Mouse (Mus musculus): ENCODE measurements at regions not wholly inside any gene's neighbourhood (a gene's known extent, or its start where the extent isn't known, plus 50 kb on each side); places are given as distances from the start of the nearest gene placed in this dataset.
A peak's percentile ranks its signal among the peaks of the same experiment; 100 is the strongest.

DNA sequence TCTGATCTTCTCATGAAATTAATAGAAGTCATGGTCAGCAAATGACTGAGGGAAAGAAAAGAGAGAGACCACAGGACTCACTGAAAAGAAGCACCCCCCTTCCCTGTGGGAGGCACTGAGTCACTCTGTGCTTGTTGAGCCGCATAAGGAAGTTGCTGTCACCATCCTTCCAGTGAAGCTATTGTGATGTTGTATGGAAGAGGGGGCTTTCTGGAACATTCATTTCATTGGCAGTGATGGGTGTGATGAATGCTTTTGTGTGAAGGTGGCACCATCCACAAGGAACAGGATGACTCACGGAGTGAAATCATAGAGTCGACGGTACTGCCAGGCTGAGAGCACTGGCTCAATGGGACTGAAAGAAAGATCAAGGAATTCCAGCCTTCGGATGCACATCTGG, 323.5 kb upstream of the Adamts9 start:
- DNase-seq (ENCODE audit: low spot score in 2 of 2), result no peak

DNA sequence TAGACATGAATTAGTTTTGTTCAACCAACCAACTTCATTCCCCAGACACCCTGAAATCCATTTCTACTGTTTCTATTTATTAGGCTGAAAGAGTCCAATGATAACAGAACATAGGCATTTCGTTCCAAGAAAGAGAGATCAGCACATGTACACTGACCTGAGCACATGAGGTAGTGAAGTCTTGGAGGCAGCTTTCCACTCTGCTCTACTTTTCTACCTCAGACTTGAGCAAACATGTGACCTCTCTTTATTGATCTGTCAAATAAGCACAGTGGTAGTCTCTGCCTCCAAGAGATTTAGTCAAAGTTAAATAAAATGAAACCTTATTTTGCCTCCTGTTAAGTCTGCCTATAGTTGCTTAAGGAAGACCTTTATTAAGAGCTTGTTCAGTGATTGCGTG, 321.9 kb upstream of the Adamts9 start:
- no peak for DNase-seq (ENCODE audit: low spot score in 2 of 2)

DNA sequence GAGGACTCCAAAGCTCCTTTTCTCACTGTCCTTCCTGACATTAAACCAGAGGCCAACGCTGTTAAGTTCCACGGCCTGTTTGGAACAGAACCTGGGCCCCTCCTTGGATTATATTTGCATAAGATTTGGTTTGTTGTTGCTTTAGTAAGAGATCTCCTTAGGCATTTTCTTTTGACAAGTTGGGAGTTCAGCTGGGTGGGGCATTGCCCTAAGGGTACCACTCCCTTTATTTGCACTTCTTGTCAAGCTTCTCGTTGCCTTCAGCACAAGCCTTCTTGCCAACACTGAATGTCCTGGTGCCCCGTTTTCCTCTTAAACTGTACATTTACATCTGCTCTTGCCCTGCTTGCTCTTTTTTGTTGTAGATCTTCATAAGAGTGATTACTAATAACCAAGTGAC, 317.5 kb upstream of the Adamts9 start:
- no peak for DNase-seq (ENCODE audit: low spot score in 2 of 2)

DNA sequence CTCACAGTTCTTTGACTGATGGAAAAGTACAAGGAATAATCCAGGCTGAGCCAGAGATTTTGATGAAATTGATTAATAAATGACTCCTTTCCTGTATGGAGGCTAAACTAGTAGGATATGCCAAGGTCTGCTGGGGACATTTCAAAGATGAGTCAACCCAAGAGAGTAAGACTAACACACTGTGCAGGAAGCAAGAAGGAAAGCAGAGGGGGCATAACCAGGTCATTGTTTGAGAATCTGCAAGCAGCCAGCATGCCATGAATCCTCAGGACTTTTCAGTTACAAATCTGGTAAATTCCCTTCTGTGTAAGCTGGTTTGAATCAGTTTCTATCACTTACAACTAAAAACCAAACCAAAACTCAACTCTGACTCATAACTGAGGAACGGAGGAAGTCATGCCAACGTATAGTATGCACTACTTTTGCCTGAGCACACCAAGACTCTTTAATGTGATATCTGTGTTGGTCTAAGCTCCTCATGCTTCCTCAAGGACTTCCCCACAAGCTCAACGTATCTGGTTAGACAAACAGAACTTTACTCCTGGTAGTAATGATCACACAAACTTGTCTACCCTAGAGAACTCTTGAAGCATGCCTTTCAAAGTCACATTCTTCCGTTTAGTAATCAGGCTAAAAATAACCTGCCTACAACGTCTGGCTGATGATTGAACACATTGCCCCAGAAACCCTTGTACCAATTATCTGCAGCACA, 314.0 kb upstream of the Adamts9 start:
- DNase-seq (ENCODE audit: low spot score in 2 of 2), result no peak

DNA sequence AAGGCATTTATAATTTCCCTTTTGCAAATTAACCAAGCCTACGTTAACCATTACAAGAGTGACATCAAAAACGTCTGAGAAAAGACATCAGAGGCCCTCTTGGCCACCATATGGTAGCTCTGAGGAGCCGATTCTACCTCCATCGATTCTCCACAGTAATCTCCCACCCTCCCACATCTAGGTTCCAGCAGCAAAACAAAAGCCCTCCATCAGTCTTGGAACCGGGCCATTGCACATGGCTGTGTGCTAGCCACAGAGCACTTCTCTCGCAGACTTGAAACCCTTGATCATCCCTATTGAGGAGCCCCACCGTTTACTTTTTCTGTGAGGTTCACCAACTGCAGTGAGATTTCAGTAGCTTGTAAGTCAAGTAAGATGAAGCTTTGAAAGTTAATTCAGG, 310.5 kb upstream of the Adamts9 start:
- DNase-seq (ENCODE audit: low spot score in 2 of 2), result no peak

DNA sequence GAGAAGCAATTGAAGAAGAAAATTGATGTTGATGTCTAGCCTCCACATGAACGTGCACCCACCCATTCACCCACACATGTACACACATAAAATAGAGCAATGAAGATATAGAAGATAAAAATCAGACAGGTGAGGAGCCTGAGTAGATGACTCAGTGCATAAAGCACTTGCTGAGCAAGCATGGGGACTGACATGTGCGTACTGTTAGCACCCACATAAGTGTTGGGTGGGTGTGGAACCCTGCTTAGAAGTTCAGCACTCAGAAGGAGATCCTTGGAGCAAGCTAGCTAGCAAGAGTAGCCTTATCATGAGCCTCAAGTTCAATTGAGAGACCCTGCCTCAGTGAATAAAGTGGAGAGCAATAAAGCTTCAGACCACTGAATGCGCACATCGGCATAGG, 305.7 kb upstream of the Adamts9 start:
- no peak for DNase-seq (ENCODE audit: low spot score in 2 of 2)

DNA sequence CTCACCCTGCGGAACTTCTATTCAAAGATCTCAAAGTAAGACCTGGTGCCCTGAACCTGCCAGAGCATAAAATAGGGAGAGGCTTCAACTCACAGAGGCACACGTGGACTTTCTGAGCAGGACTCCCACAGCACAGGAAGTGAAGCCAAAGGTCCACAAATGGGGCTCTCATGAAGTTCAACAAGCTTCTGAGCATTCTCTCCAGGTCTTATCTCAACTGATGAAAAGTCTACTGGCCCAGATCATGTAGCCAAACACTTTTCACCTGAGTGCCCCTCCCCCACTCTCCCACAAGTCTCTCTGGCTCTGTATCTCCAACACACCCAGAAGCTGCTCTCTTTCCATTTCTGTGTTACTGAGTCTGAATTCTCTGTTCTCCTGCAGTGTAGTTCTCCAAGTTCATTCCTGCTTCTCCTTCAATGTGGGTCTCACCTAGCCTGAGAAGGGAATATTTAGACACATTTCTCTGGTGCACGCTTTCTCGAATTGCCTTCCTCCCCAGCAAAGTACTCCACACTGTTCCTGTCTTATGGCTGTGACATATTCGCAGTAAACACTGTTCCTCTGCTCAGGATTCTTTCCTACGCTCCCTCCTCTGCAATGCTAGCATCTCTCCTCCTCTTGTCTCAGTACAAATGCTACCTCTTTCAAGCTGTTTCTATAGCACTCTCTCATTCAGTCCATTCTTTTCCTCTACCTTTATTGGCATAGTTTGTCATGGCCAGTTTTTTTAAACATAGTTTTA, 303.4 kb upstream of the Adamts9 start:
- no peak for DNase-seq (ENCODE audit: low spot score in 2 of 2)

DNA sequence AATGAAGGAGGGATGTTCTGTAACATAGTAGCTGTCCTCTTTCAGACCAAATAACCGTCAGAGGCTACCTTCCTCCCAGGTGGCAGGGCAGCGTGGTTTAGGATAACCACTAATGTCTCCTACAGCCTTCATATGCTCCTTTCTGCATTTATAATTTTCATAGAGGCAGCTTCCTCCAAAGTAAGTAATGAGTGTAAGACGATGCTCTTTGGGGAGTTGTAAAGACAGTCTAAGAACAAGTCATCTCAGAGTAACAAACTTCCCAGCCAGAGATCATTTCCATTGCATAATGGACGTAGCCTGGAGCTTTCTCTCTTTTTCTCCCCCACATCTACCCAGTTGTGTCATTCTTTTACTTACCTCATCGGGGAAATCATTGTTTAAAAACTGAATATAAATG, 292.3 kb upstream of the Adamts9 start:
- no peak for DNase-seq (ENCODE audit: low spot score in 2 of 2)

DNA sequence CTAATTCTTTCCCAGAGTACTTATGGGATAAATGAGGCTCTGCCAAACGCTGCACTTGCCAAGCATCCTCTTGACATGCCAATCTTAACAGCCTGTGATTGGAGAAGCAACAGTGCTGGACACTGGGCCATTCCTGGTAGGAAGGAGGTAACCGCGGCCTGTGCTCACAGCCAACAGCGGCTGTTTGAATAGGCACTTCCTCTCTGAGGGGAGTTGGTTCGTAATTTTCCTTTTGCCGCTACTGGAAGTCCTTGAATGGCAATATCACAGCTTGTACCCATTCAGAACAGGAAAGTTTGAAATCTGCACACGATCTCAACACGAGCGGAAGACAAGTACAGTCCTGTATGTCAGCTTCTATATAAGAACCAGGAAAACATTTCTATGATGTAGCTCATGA, 289.3 kb upstream of the Adamts9 start:
- DNase-seq (ENCODE audit: low spot score in 2 of 2), result no peak

DNA sequence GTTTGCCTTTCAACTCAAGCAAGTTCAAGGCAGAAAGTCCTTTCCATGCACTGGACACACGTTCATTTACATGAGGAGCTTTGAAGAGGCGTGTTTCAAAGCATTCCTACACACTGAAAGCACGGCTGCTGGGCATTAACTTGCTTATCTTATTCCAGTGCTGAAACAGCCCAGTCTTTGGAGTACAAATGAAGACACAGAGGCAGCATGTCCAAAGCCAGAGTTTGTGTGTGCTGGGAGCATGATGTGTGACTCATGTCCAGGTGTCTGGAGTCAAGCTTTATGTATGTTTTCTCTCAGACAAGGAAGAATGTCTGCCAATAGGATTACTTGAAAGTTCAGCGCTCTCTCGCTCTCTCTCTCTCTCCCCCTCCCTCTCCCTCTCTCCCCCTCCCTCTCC, 287.2 kb upstream of the Adamts9 start:
- no peak for DNase-seq (ENCODE audit: low spot score in 2 of 2)

DNA sequence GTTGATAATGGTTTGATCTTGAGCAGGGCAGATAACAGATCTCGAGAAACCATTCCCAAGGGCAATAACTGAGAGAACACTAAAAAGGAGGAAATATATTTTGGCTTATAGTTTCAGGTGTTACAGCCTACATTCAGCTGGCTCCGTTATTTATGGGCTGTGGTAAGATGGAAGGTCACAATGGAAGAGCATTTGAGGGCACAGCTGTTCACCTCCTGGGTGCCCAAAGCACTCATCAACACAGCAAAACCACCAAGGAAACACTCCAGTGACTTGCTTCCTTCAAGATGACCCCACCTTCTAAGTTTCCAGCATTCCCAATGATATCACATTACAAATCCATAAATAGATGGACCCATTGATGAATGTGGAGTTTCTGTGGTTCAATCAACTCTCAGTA, 286.0 kb upstream of the Adamts9 start:
- DNase-seq (ENCODE audit: low spot score in 2 of 2), result no peak

DNA sequence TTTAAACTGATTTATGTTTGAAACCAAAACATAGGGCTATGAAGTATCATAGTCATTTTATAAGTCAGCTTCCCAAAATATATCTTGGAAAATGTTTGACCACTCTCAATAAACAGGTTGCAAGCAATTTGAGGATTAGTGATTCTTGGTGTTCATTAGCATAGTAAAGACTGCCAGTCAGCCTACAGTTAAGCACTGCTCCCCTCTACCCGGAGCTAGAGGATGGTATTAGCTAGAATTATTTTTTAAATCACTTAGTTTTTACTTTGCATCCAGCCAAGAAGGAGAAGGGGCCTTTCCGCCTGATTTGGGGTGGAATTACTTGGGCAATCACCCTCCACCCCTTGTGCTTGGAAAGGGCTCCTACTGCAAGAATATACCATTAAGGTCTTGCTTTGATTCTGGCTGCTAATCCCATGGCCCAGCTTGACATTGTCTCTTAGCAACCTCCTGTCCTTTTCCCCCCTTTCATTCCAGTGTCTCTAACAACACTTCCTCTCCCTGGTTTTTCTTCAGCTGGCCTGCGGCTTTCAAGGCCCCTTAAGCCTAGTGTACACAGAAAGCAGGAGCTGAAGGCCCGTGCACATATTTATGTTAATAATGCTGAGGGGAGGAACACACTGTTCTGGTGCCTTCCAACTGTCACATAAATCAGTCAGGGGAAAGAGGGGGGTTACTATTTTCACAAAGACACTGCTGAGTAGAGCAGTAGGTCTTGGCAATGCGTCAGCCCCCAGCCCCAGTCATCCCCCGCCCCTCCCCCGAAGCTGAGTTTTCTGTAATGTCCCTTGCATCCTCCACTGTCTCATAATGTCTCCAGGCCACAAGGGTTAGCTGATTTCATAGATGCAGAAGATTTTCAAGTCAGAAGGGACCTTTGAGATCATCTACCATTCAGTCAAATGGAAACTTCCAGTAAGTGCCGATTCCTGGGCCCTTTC, 280.6 kb upstream of the Adamts9 start:
- peak in 1 of 2 experiments; percentile 2 for DNase-seq (ENCODE audit: low spot score in 2 of 2)

DNA sequence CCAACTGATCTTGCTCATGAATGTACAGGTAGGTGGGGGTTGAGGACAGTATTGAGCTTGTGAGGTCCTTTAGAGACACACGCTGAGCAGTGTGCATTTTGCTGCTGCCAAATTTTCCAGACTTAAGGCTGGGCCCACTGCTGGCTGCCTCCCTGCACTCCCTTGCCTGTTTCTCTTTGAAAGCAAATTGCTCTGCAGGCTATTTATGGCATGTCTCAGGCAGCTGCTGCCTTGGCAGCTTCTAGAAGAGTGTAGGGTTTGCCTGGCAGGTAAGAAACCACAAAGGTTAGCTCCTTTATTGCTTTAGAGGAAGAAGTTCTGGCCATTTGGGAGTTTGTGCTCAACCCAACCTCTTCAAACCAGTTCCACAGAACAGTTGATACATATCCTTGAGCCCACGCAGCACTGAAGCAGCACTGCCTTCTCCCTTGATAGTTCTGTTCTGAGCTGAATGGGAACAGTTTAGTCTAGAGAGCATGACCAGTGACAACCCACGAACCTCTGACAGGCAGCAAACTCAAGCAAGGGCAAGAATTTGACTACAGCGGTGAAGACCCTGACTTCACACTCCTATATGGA, 274.8 kb upstream of the Adamts9 start:
- DNase-seq (ENCODE audit: low spot score in 2 of 2), result no peak

DNA sequence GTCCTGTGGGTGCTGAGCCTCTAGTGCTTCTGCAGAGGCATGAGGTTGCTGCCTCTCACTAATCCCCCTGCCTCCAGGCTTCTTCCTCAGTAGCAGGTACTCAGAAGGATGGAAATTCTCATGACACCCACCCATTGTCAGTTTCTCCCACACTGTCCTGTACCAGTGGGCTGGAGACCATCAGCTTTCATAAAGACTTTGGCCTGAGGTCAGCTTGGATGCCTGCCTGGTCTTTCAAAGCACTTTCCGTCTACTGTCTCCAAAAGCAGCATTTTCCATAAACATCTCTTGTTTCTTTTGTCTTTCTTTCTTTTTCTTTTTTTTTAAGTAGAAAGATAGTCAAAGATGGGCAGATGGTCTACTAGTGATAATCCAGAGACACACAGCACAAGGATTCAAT, 257.6 kb upstream of the Adamts9 start:
- no peak for DNase-seq (ENCODE audit: low spot score in 2 of 2)

DNA sequence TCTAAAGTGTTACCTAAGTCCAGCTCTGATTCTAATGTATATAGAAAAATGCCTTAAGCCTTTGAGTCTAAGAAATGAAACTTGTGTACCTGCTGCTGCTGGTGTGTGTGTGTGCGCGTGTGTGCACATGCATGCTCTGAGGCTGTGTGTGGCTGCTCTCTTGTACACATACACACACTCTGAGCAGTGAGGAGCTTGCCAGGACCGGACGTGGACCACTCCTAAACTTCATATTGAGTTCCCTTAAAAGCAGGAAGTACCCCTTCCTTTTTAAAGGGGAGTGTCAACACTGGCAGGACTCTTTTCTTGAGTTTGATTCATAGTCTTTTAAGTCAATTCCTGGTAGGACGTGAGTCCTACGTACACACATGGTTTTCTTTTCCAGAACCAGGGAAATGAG, 251.4 kb upstream of the Adamts9 start:
- no peak for DNase-seq (ENCODE audit: low spot score in 2 of 2)

DNA sequence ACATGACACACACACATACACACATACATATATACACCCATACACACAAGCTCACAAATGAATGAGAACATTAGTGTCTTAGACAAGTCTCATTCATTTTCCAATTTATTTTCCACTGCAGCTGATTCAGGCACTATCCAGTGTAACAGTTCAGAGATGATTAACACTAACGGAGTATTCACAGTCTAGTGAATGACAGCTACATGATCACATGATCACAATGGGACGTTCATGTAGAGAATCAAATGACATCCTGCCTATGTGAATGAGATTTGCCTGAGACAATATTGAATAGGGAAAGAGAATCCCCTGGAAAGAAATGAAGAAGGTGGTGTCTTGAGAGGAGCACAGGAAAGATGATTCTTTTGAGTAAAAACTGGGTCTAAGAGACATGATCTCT, 249.7 kb upstream of the Adamts9 start:
- DNase-seq (ENCODE audit: low spot score in 2 of 2), result no peak

DNA sequence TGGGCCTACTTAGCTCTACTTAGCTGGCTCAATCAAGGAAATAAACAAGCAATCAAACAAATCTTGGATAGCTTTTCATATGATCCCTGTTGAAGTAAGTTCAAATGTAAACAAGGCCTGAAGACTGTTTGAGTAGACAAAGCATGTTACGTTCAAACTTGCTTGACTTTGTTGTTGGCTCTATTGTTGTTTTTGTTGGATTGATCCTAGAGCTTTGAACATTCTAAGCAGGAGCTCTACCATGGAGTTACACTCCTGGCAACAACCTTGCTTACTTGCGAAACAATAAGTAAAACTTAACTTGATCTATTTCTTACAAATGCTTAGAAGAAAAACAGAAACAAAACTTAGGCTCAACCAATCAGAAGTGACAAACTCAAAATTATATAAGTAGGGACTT, 247.7 kb upstream of the Adamts9 start:
- DNase-seq (ENCODE audit: low spot score in 2 of 2), result no peak

DNA sequence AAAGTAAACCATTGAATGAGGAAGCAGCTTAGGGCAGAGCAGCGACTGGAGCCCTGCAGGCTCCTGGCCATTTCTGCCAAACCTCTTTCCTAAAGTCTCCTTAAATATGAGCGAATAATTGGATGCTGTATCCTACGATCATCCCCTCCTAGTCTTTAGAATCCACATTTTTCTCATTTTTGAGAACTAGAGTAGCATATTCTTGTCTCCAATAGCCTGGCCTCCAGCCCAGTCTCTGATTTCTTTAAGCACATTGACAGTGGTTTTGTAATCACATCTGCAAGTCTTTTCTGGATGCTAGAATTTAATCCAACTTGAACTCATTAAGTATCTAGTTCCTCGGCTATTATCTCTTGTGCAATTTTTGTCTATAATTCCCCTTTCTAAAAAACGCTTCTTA, 225.2 kb upstream of the Adamts9 start:
- no peak for DNase-seq (ENCODE audit: low spot score in 2 of 2)

DNA sequence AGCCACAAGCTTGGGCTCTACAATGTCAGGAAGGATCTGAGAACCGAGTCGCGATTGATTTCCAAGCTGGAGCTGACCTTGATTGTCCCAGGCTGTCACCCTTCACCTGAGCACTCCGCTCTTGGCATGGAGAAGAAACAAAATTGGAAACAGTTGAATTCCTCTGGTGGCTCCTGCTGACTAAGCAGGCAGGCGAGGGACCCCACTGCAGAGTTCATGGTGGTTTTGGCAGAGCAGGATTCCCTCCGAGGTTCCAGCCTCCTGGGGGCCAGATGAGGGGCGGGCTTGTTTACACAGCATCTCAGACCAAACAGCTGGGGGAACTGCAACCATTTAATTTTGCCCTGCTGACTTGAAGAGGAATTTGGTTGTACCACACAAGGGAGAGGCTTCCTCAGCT, 224.0 kb upstream of the Adamts9 start:
- DNase-seq (ENCODE audit: low spot score in 2 of 2), result no peak

DNA sequence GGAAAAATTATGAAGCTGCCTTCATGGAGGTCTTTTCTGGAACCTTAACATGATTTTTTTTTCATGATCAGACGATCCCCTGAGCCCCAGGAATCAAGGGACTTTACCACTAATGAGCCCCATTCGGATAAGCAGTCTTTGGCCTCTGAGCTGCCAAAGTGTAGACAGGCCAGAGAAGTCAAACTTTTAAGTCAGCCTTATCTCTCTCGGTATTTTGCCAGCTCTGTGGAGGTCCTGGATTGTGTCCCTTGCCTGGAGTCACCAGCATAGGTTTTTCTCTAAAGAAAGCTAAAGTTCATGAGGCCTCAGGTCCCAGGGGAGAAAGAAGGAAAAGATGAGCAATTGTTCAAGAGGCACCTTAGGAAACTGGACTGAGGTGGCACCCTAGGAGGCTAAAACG, 222.7 kb upstream of the Adamts9 start:
- DNase-seq (ENCODE audit: low spot score in 2 of 2), result no peak

DNA sequence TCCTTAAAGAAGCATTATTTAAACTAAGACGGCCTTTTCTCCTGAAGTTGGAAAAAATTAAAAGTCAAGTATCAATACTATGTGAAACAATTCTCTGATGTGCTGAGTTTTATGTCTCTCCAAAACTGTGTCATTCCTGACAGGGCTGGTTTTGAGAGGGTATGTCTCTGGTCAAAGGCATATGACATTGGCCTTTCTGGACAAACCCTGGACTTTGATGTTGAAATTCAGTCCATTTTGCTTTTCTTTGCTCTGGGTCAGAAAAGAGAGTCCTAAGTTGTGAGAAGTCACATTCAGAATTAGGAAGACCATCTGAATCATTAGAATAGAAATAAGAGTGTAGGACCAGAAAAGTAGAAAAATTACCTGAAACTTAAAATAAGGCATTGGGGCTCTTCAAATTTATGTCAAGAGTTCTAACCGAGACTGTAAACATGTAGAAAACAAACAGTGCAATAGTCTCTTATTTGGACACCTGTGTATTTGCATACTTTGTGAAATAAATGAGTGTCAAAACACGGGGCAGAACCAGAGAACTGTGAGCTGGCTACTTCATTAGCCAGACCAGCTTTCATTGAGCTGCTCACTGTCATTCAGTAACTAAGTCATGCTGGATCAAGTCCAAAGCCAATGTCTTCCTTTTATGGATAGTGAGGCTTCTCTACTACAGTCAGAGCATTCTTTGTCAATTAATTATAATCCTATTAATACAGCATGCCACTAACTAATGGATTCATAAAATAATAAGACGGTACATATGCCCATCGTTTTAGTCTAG, 209.3 kb upstream of the Adamts9 start:
- DNase-seq (ENCODE audit: low spot score in 2 of 2), result no peak

Measured in adrenal gland, adult 18-20 months (tissue).